Mouse (Mus musculus) lung, embryonic 16.5 days (tissue): ENCODE data around the gene Cyp1a2. TPM values are rescaled to one million over a fixed set of nuclear protein-coding genes. Genes with fewer than 3 reads are reported as not detected.
A peak's percentile ranks its signal among the peaks of the same experiment; 100 is the strongest.
"Not testable (repeated sequence)": the region's sequence is repeated elsewhere in the genome, so short reads cannot be mapped to it uniquely, and the experiment has no call there.

ENCODE experiments used
- ATAC-seq: fragments of 200-750 bp; cut with Nextera tagmentation; 2 replicates; pipeline ENCODE4 v1.8.0; 2017; ENCODE audit warnings: low read depth, mild to moderate bottlenecking, moderate library complexity
- H3K27ac ChIP-seq: fragments of 300-500 bp; sonication (generic); 2 replicates; pipeline ENCODE4 v1.5.1; 2014; ENCODE audit warnings: mild to moderate bottlenecking, control low read depth, low read length
- H3K27me3 ChIP-seq: fragments of 300-500 bp; sonication (generic); 2 replicates; pipeline ENCODE4 v1.6.1; 2014; ENCODE audit warnings: low read depth, low read length, mixed read lengths; ENCODE audit not compliant: control insufficient read depth, insufficient read depth
- H3K36me3 ChIP-seq: fragments of 300-500 bp; sonication (generic); 2 replicates; pipeline ENCODE4 v1.6.1; 2014; ENCODE audit warnings: low read length; ENCODE audit not compliant: control insufficient read depth, insufficient read depth
- H3K4me1 ChIP-seq: fragments of 300-500 bp; sonication (generic); replicated peaks from 2 replicates; pipeline ENCODE4 v1.6.1; 2014; ENCODE audit warnings: low read length, mixed read lengths; ENCODE audit not compliant: control insufficient read depth, insufficient read depth
- H3K4me2 ChIP-seq: fragments of 300-500 bp; sonication (generic); 2 replicates; pipeline ENCODE4 v1.6.1; 2014; ENCODE audit warnings: low read depth, low read length, control low read depth
- H3K4me3 ChIP-seq: fragments of 300-500 bp; sonication (generic); 2 replicates; pipeline ENCODE4 v1.5.1; 2014; ENCODE audit warnings: mild to moderate bottlenecking, low read length, control low read depth
- H3K9ac ChIP-seq: fragments of 300-500 bp; sonication (generic); 2 replicates; pipeline ENCODE4 v1.6.1; 2014; ENCODE audit warnings: low read length, control low read depth
- H3K9me3 ChIP-seq: fragments of 300-500 bp; sonication (generic); 2 replicates; pipeline ENCODE4 v1.6.1; 2016; ENCODE audit warnings: low read length; ENCODE audit not compliant: control insufficient read depth
- WGBS: fragments of 180-500 bp; shearing (Covaris S2); extraction: QIAGEN DNeasy Blood & Tissue Kit; methylation state at CpG from one replicate; pipeline ENCODE4 v1.1.7; 2014; 5-methylcytosine and 5-hydroxymethylcytosine counted together
- polyA plus RNA-seq: library from polyadenylated mRNA; unstranded; fragments of >200 nt; fragmentation: Nextera tagmentation; extraction: Ambion mirVana; gene quantifications from 2 replicates; pipeline ENCODE4 v1.2.1, GENCODE M21; 2015

Gene Cyp1a2
- not detected in 2 replicates for polyA plus RNA-seq

GRCm38 (mm10) chr9:57683520-57683919 is at the start of gene Cyp1a2:
Gene Cyp1a2 (minus strand): TSS chr9:57683703.
- no peak for ATAC-seq
- Histone ChIP-seq H3K9ac (no peak within 1 kb of the TSS), H3K4me3 (no peak within 1 kb of the TSS), H3K27me3 (no peaks in the 10 kb centered on the region), H3K9me3 (no peaks in the 10 kb centered on the region), H3K4me1 (no peaks in the 10 kb centered on the region), H3K36me3 (no peaks in the 10 kb centered on the region), H3K27ac (no peak within 1 kb of the TSS), H3K4me2 (no peak within 1 kb of the TSS)
- WGBS = 78% methylated on average over 5 of the region's 5 CpGs

GRCm38 (mm10) chr9:57728312-57728711 is 44.8 kb upstream of the Cyp1a2 start:
- Histone ChIP-seq H3K4me2 (no peak overlapping the region), H3K9me3 (no peaks in the 10 kb centered on the region), H3K4me3 (no peak overlapping the region), H3K36me3 (peaks cover 21% of the 10 kb centered on the region), H3K27ac (no peak overlapping the region), H3K4me1 (peaks cover 3% of the 10 kb centered on the region; the same call in 1 of the 2 replicates), H3K27me3 (no peaks in the 10 kb centered on the region), H3K9ac (no peak overlapping the region)
- ATAC-seq = no peak
- WGBS = 86% methylated on average over 1 of the region's 1 CpGs

GRCm38 (mm10) chr9:57724701-57725100 is 41.2 kb upstream of the Cyp1a2 start:
- Histone ChIP-seq H3K4me2 (no peak overlapping the region), H3K4me3 (no peak overlapping the region), H3K27ac (no peak overlapping the region), H3K9ac (no peak overlapping the region), H3K27me3 (no peaks in the 10 kb centered on the region), H3K36me3 (peaks cover 32% of the 10 kb centered on the region), H3K9me3 (no peaks in the 10 kb centered on the region), H3K4me1 (peaks cover 10% of the 10 kb centered on the region)
- WGBS = 89% methylated on average over 3 of the region's 3 CpGs
- no peak for ATAC-seq

- no peak for ATAC-seq
- Histone ChIP-seq H3K4me3 (no peak overlapping the region), H3K9ac (no peak overlapping the region), H3K9me3 (no peaks in the 10 kb centered on the region), H3K27ac (peak overlapping the region; percentile 64), H3K27me3 (no peaks in the 10 kb centered on the region), H3K36me3 (peaks cover 28% of the 10 kb centered on the region), H3K4me1 (peaks cover 10% of the 10 kb centered on the region), H3K4me2 (no peak overlapping the region)
- 71% methylated on average over 5 of the region's 5 CpGs for WGBS
Observed at GRCm38 (mm10) chr9:57723796-57724195, 40.3 kb upstream of the Cyp1a2 start.

GRCm38 (mm10) chr9:57723315-57723715 is 39.8 kb upstream of the Cyp1a2 start:
- H3K9ac ChIP-seq = no peak overlapping the region
- H3K27ac ChIP-seq = peak overlapping the region; percentile 64
- 45% methylated on average over 5 of the region's 5 CpGs for WGBS
- H3K4me2 ChIP-seq = no peak overlapping the region
- peak; percentile 72 for ATAC-seq
- H3K9me3 ChIP-seq = no peaks in the 10 kb centered on the region
- H3K4me1 ChIP-seq = peaks cover 10% of the 10 kb centered on the region
- H3K4me3 ChIP-seq = no peak overlapping the region
- H3K36me3 ChIP-seq = peaks cover 32% of the 10 kb centered on the region
- no peaks in the 10 kb centered on the region for H3K27me3 ChIP-seq

- Histone ChIP-seq H3K9me3 (no peaks in the 10 kb centered on the region), H3K4me3 (no peak overlapping the region), H3K4me2 (no peak overlapping the region), H3K27me3 (no peaks in the 10 kb centered on the region), H3K4me1 (peaks cover 10% of the 10 kb centered on the region), H3K36me3 (peaks cover 29% of the 10 kb centered on the region), H3K9ac (no peak overlapping the region), H3K27ac (peak overlapping the region; percentile 64; the same call in 1 of the 2 replicates)
- no peak for ATAC-seq
- 77% methylated on average over 1 of the region's 1 CpGs for WGBS
Observed at GRCm38 (mm10) chr9:57722371-57722770, 38.9 kb upstream of the Cyp1a2 start.

GRCm38 (mm10) chr9:57720736-57721135 is 37.2 kb upstream of the Cyp1a2 start:
- no peak overlapping the region for H3K9ac ChIP-seq
- WGBS = 79% methylated on average over 3 of the region's 3 CpGs
- no peaks in the 10 kb centered on the region for H3K9me3 ChIP-seq
- ATAC-seq = no peak
- H3K4me1 ChIP-seq = peaks cover 10% of the 10 kb centered on the region
- H3K36me3 ChIP-seq = peaks cover 28% of the 10 kb centered on the region
- H3K4me2 ChIP-seq = no peak overlapping the region
- H3K4me3 ChIP-seq = no peak overlapping the region
- no peaks in the 10 kb centered on the region for H3K27me3 ChIP-seq
- no peak overlapping the region for H3K27ac ChIP-seq

GRCm38 (mm10) chr9:57718408-57718807 is 34.9 kb upstream of the Cyp1a2 start:
- Histone ChIP-seq H3K9me3 (no peaks in the 10 kb centered on the region), H3K9ac (no peak overlapping the region), H3K36me3 (peaks cover 48% of the 10 kb centered on the region)

GRCm38 (mm10) chr9:57712194-57712593 is 28.7 kb upstream of the Cyp1a2 start:
- Histone ChIP-seq H3K9ac (no peak overlapping the region), H3K9me3 (peaks cover 3% of the 10 kb centered on the region; the same call in 1 of the 2 replicates), H3K27ac (no peak overlapping the region), H3K27me3 (no peaks in the 10 kb centered on the region), H3K4me2 (no peak overlapping the region), H3K4me3 (no peak overlapping the region), H3K4me1 (peaks cover 9% of the 10 kb centered on the region), H3K36me3 (peaks cover 25% of the 10 kb centered on the region)
- WGBS = 75% methylated on average over 2 of the region's 2 CpGs
- ATAC-seq = no peak

More at GRCm38 (mm10) chr9:57718408-57718807, 34.9 kb upstream of the Cyp1a2 start:
- Histone ChIP-seq H3K4me3 (no peak overlapping the region), H3K27me3 (no peaks in the 10 kb centered on the region), H3K27ac (no peak overlapping the region), H3K4me2 (no peak overlapping the region), H3K4me1 (peaks cover 7% of the 10 kb centered on the region)
- WGBS = 83% methylated on average over 7 of the region's 7 CpGs
- ATAC-seq = no peak

- peaks cover 17% of the 10 kb centered on the region for H3K36me3 ChIP-seq
Observed at GRCm38 (mm10) chr9:57710214-57710613, 26.7 kb upstream of the Cyp1a2 start.

More at GRCm38 (mm10) chr9:57710214-57710613, 26.7 kb upstream of the Cyp1a2 start:
- H3K27ac ChIP-seq, ATAC-seq, H3K4me3 ChIP-seq, H3K27me3 ChIP-seq, H3K4me1 ChIP-seq, H3K9me3 ChIP-seq, H3K9ac ChIP-seq, H3K4me2 ChIP-seq: not testable (repeated sequence)
- 90% methylated on average over 5 of the region's 5 CpGs for WGBS
